Mouse (Mus musculus) embryonic facial prominence, embryonic 15.5 days (tissue): ENCODE data around the gene Myo5c. TPM values are rescaled to one million over a fixed set of nuclear protein-coding genes. Genes with fewer than 3 reads are reported as not detected.
"Not testable (repeated sequence)": the region's sequence is repeated elsewhere in the genome, so short reads cannot be mapped to it uniquely, and the experiment has no call there.

Experiments
- ATAC-seq: fragments of 200-750 bp; cut with Nextera tagmentation; 2 replicates; pipeline ENCODE4 v1.8.0; 2017; ENCODE audit warnings: low read depth, moderate TSS enrichment; ENCODE audit not compliant: insufficient number of reproducible peaks, low FRiP score, low TSS enrichment
- H3K27ac ChIP-seq: fragments of 300-500 bp; sonication (generic); replicated peaks from 2 replicates; pipeline ENCODE4 v1.5.1; 2015; ENCODE audit warnings: mild to moderate bottlenecking, inconsistent platforms
- H3K27me3 ChIP-seq: fragments of 300-500 bp; sonication (generic); 2 replicates; pipeline ENCODE4 v1.6.1; 2015; ENCODE audit warnings: inconsistent platforms
- H3K36me3 ChIP-seq: fragments of 300-500 bp; sonication (generic); 2 replicates; pipeline ENCODE4 v1.6.1; 2015; ENCODE audit warnings: mild to moderate bottlenecking, inconsistent platforms
- H3K4me1 ChIP-seq: fragments of 300-500 bp; sonication (generic); 2 replicates; pipeline ENCODE4 v1.6.1; 2015; ENCODE audit warnings: inconsistent platforms
- H3K4me2 ChIP-seq: fragments of 300-500 bp; sonication (generic); replicated peaks from 2 replicates; pipeline ENCODE4 v1.6.1; 2015; ENCODE audit warnings: mild to moderate bottlenecking, inconsistent platforms
- H3K4me3 ChIP-seq: fragments of 300-500 bp; sonication (generic); replicated peaks from 2 replicates; pipeline ENCODE4 v1.5.1; 2015; ENCODE audit warnings: mild to moderate bottlenecking, inconsistent platforms
- H3K9ac ChIP-seq: fragments of 300-500 bp; sonication (generic); 2 replicates; pipeline ENCODE4 v1.6.1; 2015; ENCODE audit warnings: inconsistent platforms
- H3K9me3 ChIP-seq: fragments of 300-500 bp; sonication (generic); replicated peaks from 2 replicates; pipeline ENCODE4 v1.6.1; 2016; ENCODE audit warnings: inconsistent platforms
- WGBS: fragments of 180-500 bp; shearing (Covaris S2); methylation state at CpG from one replicate; pipeline ENCODE4 v1.1.7; 2015; 5-methylcytosine and 5-hydroxymethylcytosine counted together
- polyA plus RNA-seq: library from polyadenylated mRNA; unstranded; fragments of >200 nt; fragmentation: Nextera tagmentation; extraction: Ambion mirVana; gene quantifications from 2 replicates; pipeline ENCODE4 v1.2.1, GENCODE M21; 2015

The Myo5c gene
- polyA plus RNA-seq, 1 experiment from 2014 or later = 2.7 TPM

DNA sequence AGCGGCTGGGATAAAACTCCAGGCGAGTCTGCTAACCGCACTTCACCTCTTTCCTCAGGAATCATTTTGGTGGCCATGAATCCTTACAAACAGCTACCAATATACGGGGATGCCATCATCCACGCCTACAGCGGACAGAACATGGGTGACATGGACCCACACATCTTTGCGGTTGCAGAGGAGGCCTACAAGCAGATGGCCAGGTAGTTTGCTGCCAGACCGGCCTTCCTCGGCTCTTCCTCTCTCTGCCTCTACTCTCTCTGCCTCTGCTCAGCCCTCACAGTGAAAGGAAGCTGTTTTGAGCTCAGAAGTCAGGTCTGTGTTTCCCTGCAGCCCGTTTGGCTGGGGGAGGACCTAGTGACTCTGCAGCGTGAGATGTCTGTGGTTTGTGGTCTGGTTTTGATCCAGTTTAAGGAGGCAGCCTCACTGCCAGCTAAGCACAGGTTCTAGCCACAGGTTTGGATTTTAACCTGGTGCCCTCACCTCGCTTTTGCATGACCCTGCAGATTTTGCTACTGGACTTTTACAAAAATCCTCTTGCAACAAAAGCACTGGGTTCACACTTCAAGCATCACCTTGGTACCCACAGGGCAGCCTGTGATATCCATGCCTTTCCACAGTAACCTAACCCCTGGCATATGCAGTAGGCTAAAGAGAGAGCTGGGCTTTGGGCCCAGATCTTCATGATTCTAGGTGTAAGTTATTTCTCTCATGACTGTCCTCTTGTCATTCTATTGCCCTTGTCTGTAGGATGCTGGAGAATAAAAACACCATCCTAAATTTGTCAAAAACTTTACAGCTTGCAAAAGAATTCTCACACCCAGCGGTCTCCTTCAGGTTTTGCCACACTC lies 14.5 kb downstream of the Myo5c start:
- no peaks in the 10 kb centered on the region for H3K27me3 ChIP-seq
- H3K27ac ChIP-seq = no peak overlapping the region
- no peaks in the 10 kb centered on the region for H3K9me3 ChIP-seq
- 81% methylated on average over 13 of the region's 13 CpGs for WGBS
- no peak overlapping the region for H3K4me2 ChIP-seq
- peaks cover 6% of the 10 kb centered on the region for H3K4me1 ChIP-seq
- ATAC-seq = no peak
- H3K4me3 ChIP-seq = no peak overlapping the region
- H3K36me3 ChIP-seq = no peaks in the 10 kb centered on the region
- H3K9ac ChIP-seq = no peak overlapping the region

DNA sequence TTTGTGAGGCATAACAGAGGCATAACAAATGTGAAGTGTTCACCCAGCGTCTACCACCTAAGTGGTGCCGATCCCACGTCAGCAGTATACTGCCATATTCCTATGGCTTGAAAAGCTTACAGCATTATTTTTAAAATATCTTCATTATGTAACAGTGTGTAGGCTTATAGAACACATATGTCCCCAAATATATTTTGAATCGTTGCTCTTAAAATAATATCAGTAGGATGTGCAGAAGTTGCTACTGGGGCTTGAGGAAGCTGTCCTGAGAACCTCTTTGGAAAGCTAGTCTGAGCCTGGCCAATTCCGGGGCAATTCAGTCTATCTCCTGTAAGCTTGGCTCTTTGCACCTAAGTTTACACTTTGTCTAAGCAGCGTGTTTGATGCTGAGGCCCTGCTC lies 16.1 kb downstream of the Myo5c start:
- Histone ChIP-seq H3K9me3 (no peaks in the 10 kb centered on the region), H3K4me2 (no peak overlapping the region), H3K4me3 (no peak overlapping the region), H3K27ac (no peak overlapping the region), H3K27me3 (no peaks in the 10 kb centered on the region), H3K4me1 (peaks cover 6% of the 10 kb centered on the region), H3K9ac (no peak overlapping the region), H3K36me3 (no peaks in the 10 kb centered on the region)
- ATAC-seq = no peak
- 86% methylated on average over 6 of the region's 6 CpGs for WGBS

DNA sequence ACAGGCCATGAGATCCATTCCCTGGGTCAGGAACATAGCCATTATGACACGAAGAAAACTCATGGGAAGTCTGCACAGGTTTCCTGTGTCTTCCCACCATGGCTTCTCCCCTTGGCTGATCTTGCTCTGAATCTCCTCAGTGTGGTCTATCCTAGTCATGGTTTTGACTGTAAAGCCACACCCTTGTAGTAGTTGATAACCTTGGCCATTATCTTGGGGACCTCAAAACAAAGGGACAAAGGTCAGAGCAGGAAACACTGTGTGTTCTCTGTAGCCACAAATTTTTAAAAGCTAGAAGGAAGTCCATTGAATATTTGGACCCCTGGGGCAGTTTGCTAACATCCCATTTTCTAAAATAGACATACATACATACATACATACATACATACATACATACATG lies 16.5 kb downstream of the Myo5c start:
- no peak overlapping the region for H3K4me2 ChIP-seq
- WGBS = 76% methylated on average over 1 of the region's 1 CpGs
- H3K9ac ChIP-seq = no peak overlapping the region

DNA sequence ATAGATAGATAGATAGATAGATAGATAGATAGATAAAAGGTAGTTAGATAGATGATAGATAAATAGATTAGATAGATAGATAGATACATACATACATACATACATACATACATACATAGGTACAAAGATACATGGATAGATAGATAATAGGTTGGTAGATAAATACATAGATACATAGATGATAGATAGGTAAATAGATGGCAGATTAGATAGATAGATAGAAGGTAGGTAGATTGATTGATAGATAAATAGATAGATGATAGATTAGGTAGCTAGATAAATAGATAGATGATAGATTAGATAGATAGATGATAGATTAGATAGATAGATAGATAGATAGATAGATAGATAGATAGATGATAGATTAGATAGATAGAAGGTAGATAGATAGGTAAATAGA lies 17.1 kb downstream of the Myo5c start:
- H3K27ac ChIP-seq = no peak overlapping the region
- no peaks in the 10 kb centered on the region for H3K9me3 ChIP-seq
- H3K27me3 ChIP-seq = no peaks in the 10 kb centered on the region
- no peak overlapping the region for H3K4me2 ChIP-seq
- no peaks in the 10 kb centered on the region for H3K36me3 ChIP-seq
- no peak overlapping the region for H3K4me3 ChIP-seq
- H3K9ac ChIP-seq = no peak overlapping the region
- no peaks in the 10 kb centered on the region for H3K4me1 ChIP-seq
- no peak for ATAC-seq

More for the DNA sequence above, 16.5 kb downstream of the Myo5c start:
- H3K9me3 ChIP-seq = no peaks in the 10 kb centered on the region
- H3K27me3 ChIP-seq = no peaks in the 10 kb centered on the region
- no peak overlapping the region for H3K4me3 ChIP-seq
- peaks cover 5% of the 10 kb centered on the region for H3K4me1 ChIP-seq
- H3K27ac ChIP-seq = no peak overlapping the region
- no peak for ATAC-seq
- no peaks in the 10 kb centered on the region for H3K36me3 ChIP-seq

DNA sequence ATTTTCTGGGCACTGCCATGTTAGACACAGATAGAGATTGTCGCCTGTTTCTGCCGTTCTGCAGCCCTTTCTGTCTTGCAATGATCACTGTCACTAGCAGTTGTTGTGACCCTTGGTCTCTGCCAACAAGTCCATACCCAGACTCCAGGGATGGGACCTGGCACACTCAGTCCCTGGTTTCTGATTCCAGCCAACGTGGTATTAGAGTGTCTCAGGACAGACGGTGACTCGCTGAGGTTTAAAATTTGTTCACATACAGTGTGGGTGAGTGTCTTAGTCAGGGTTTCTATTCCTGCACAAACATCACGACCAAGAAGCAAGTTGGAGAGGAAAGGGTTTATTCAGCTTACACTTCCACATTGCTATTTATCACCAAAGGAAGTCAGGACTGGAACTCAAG lies 21.3 kb downstream of the Myo5c start:
- H3K27ac ChIP-seq, H3K9ac ChIP-seq, H3K36me3 ChIP-seq, H3K4me3 ChIP-seq, H3K27me3 ChIP-seq, H3K9me3 ChIP-seq, H3K4me2 ChIP-seq, ATAC-seq, H3K4me1 ChIP-seq: not testable (repeated sequence)
- WGBS = 63% methylated on average over 6 of the region's 6 CpGs

DNA sequence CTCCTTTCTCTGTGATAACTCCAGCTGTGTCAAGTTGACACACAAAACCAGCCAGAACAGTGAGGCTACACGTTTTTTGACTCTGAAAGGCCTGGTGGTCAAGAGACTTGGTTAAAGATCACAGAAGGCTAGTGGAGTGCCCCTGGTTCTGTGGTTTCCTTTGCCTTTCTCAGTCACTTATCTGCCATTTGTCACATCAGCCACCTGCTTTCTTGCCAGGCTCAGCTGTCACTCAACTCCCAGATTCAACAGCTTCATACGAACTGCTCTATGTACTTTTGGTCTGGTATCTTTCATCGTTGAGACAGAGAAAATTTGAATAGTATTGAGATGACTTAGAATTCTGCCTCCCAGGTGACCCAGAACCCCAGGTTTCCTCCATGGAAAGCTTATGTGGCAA lies 21.9 kb downstream of the Myo5c start:
- no peak overlapping the region for H3K9ac ChIP-seq
- H3K27ac ChIP-seq = no peak overlapping the region
- ATAC-seq = no peak
- peaks cover 9% of the 10 kb centered on the region; the same call in 1 of the 2 replicates for H3K4me1 ChIP-seq
- H3K36me3 ChIP-seq = no peaks in the 10 kb centered on the region
- H3K27me3 ChIP-seq = no peaks in the 10 kb centered on the region
- H3K9me3 ChIP-seq = no peaks in the 10 kb centered on the region
- WGBS = 50% methylated on average over 3 of the region's 3 CpGs
- no peak overlapping the region for H3K4me3 ChIP-seq
- H3K4me2 ChIP-seq = no peak overlapping the region

DNA sequence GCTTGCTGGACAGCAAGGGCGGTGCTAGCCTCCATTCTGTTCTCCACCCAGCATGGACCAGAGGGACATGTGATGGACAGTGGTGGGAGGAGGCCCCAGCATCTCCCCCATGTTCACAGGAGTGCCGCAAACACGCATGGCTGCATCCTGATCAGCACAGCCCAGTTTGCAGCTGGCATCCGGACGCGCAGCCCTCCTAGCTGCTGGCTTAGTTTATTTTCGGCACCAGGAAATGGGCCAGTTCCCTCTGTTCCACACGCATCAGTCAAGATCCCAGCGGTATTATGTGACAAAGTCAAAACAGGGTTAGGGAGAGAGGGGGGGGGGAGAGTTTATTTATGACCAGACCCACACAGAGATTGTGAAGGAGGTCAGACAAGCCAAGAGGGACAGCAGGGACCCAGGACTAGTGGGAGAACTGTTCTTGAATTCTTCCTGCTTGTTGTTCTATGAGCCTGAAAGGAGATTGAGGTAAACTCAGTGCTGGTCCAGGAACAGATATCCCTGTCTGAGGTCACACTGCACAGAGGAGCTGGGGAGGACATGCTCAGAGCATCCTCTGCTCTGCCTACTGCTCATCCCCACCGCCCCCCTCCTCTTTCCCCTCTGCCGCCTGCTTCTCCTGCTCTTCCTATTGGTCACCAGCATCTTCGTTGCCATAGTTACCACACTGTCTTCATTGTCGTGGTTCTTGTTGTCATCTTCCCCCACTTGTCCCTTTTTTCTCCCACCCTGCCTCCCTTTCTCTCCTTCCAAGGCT lies 22.6 kb downstream of the Myo5c start:
- ATAC-seq = peak; percentile 28; the same call in 1 of the 2 replicates
- Histone ChIP-seq H3K9ac (no peak overlapping the region), H3K9me3 (no peaks in the 10 kb centered on the region), H3K27ac (no peak overlapping the region), H3K4me1 (peaks cover 9% of the 10 kb centered on the region; the same call in 1 of the 2 replicates), H3K4me3 (no peak overlapping the region), H3K4me2 (no peak overlapping the region), H3K27me3 (no peaks in the 10 kb centered on the region), H3K36me3 (no peaks in the 10 kb centered on the region)
- WGBS = 53% methylated on average over 13 of the region's 13 CpGs

DNA sequence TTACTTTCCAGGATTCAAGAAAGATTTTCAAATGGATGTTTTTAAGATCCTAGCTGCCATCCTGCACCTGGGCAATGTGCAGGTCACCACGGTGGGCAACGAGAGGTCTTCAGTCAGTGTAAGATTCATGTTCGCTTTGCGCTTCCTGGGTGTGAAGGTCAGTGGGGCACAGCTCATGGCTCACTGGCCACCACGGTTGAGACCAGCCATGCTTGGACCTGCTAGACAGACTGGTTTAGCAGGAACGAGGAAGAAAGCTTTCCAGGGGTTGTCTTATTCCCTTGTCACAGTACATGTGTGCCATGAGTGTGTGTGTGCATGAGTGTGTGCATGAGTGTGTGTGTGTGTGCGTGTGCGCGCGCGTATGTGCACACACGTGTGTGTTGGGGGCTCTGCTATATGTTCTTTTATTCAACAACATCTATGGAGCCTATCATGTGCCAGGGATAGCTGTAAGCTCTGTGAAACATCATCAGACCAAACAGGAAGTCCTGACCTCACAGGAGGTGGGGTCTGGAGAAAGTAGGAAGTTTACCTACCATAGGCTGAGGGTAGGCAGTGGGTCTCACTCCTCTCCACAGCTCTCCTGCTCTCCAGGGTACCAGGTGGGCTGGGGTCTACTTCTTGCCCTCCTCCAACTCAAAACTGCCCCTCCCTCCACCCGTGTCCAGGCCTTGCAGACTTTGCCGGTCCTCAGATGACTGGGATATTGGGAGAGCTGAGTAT lies 24.2 kb downstream of the Myo5c start:
- no peaks in the 10 kb centered on the region for H3K9me3 ChIP-seq
- H3K4me3 ChIP-seq = no peak overlapping the region
- peaks cover 9% of the 10 kb centered on the region; the same call in 1 of the 2 replicates for H3K4me1 ChIP-seq
- H3K9ac ChIP-seq = no peak overlapping the region
- H3K27me3 ChIP-seq = no peaks in the 10 kb centered on the region
- no peak overlapping the region for H3K4me2 ChIP-seq
- WGBS = 85% methylated on average over 14 of the region's 14 CpGs
- no peak for ATAC-seq
- no peak overlapping the region for H3K27ac ChIP-seq
- H3K36me3 ChIP-seq = no peaks in the 10 kb centered on the region

DNA sequence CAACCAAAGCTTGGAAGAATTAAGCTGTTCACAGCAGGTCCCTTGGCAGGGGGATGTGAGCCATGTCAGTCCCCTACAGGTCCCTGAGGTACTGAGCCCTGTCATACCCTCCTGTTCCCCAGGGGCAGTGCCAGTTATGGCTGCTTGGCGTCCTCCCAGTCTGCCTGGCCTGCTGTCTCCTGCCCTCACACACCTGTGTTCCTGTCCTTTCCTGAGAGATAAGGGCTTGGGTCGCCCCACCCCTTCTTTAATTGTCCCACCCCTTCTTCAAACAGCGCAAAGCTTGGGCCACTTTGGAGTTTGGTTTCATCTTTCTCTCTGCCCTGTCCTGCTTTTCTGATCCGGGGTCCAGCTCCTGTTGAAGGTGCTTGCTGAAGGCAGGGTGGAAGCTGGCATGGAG lies 27.0 kb downstream of the Myo5c start:
- no peaks in the 10 kb centered on the region for H3K36me3 ChIP-seq
- H3K27ac ChIP-seq = no peak overlapping the region
- no peak for ATAC-seq
- H3K4me1 ChIP-seq = peaks cover 9% of the 10 kb centered on the region; the same call in 1 of the 2 replicates
- no peak overlapping the region for H3K4me3 ChIP-seq
- no peaks in the 10 kb centered on the region for H3K9me3 ChIP-seq
- 61% methylated on average over 4 of the region's 4 CpGs for WGBS
- H3K9ac ChIP-seq = no peak overlapping the region
- H3K27me3 ChIP-seq = no peaks in the 10 kb centered on the region
- no peak overlapping the region for H3K4me2 ChIP-seq

DNA sequence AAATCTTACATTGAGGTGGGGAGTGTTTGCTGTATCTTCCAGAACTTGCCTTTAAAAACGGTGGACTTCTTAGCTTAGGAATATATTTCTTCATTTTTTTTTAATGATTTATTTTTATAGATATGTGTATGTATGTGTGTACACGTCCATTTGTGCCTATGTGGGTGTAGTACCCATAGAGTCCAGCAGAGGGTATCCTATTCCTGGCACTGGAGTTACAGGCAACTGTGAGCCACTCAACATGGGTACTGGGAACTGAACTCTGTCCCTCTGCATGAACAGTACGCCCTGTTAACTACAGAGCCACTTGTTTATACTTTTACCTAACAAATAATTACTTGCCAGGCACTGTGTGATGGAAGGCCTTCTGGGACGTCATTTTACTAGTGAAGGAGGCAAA lies 27.8 kb downstream of the Myo5c start:
- WGBS = 86% methylated on average over 4 of the region's 4 CpGs
- H3K4me2 ChIP-seq = no peak overlapping the region
- ATAC-seq = no peak

DNA sequence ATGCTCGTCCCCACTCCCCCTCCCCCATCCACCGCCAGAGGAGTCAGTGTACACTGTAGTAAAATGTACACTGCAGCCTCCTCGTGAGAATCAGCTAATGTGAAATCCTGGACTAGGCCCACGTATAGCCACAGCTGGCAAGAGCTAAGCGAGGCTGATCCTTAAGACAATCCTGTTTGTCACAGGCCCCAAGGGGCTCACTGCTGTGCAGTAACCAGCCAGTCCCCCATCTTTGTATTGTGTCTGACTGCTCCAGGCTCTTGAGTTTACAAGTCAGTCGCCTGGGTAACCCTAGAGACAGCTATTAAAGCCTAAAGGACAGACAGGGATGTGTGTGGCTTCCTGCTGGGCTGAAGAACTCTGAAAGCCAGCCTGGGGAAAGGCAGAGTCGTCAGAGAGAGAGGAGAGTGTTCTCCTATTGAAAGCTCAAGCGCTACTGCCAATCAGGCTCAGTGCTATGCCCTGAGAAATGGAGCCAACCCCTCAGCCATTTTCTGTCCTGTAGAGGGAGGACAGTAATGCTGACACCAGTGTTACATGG lies 29.6 kb downstream of the Myo5c start:
- Histone ChIP-seq H3K4me3 (no peak overlapping the region), H3K36me3 (no peaks in the 10 kb centered on the region), H3K4me2 (no peak overlapping the region), H3K9me3 (no peaks in the 10 kb centered on the region), H3K27ac (no peak overlapping the region), H3K27me3 (no peaks in the 10 kb centered on the region), H3K9ac (no peak overlapping the region), H3K4me1 (0 out of 2 replicates have a peak, but pooled peaks cover 4% of the 10 kb centered on the region)
- ATAC-seq = no peak; the same call in none of the 2 replicates
- WGBS = 17% methylated on average over 8 of the region's 8 CpGs

More for the DNA sequence above, 27.8 kb downstream of the Myo5c start:
- no peaks in the 10 kb centered on the region for H3K9me3 ChIP-seq
- H3K27me3 ChIP-seq = no peaks in the 10 kb centered on the region
- H3K4me3 ChIP-seq = no peak overlapping the region
- no peak overlapping the region for H3K27ac ChIP-seq
- H3K4me1 ChIP-seq = 0 out of 2 replicates have a peak, but pooled peaks cover 4% of the 10 kb centered on the region
- H3K9ac ChIP-seq = no peak overlapping the region
- H3K36me3 ChIP-seq = no peaks in the 10 kb centered on the region
